Mouse (Mus musculus) cerebellum, adult 11-12 months (tissue): ENCODE results near the gene Zfp46.

Experiments used
- DNase-seq: peaks from one replicate; pipeline ENCODE4 v3.0.0; 2022

The Zfp46 gene

GRCm38 (mm10) chr4:136320016-136320415 lies 35.5 kb downstream of the Zfp46 start:
- DNase-seq = no peak

GRCm38 (mm10) chr4:136324226-136324625 lies 39.7 kb downstream of the Zfp46 start:
- DNase-seq = peak; percentile 15

GRCm38 (mm10) chr4:136327238-136327637 lies 42.8 kb downstream of the Zfp46 start:
- no peak for DNase-seq

DNA sequence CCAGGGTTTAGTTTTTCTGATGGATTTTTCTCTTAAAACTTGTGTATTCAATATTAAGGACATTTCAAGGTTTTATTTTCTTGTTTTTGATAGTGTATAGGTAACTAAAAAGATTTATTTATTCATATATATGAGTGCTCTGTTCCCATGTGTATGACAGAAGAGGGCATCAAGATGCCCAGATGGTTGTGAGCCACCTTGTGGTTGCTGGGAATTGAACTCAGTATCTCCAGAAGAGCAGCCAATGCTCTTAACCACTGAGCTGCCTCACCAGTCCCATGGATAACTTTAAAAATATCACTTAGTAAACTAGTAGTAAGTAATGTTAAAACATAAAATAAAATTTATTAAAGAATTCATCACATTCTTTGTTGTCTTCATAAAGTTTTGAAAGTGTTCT lies 43.6 kb downstream of the Zfp46 start:
- DNase-seq = no peak

- no peak for DNase-seq
Measured at GRCm38 (mm10) chr4:136331709-136332108, 47.2 kb downstream of the Zfp46 start.

DNA sequence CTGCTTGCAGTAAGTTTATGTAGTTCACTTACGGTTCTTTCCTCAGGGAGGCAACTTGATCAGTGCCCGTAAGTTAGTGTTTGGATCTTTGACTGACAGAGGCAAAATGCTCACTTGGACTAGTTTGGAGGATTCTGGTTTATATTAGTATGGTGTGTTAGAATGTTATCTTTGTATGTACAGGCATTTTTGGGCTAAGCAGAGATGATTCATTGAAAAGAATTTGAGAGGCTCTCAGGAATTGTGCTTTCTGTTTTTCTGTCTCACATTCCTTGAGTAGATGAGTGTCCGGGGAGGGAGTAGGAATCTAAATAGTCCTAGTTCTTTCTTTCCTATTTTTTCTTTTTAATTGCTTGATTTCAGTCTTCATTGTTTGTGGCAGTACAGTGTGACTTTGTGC lies 48.7 kb downstream of the Zfp46 start:
- DNase-seq = no peak

GRCm38 (mm10) chr4:136335065-136335464 lies 50.6 kb downstream of the Zfp46 start:
- DNase-seq = no peak

DNA sequence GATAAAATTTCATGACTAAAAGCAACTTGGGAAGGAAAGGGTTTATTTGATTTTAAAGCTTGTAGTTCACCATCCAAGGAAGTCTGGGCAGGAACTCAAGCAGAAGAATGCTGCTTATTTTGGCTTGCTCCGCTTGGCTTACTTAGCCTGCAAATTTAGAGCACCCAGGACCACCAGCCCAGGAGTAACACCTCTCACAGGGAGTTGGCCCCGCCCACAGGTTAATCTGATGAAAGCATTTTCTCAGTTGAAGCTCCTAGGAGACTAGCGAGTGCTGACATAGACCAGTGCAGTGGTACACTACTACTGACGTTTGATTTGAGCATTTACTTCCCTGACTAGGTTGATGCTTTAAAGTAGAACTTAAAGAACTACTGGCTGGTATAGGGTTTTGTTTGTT lies 52.6 kb downstream of the Zfp46 start:
- DNase-seq = no peak
